Mouse (Mus musculus): ENCODE measurements around the gene Dhdh.
A peak's percentile ranks its signal among the peaks of the same experiment; 100 is the strongest.
"Not testable (repeated sequence)": the region's sequence is repeated elsewhere in the genome, so short reads cannot be mapped to it uniquely, and the experiment has no call there.

Dhdh gene

GRCm38 (mm10) chr7:45509912-45510787 is 21.5 kb upstream of the Dhdh start, which contains the start of gene Nucb1:
Gene Nucb1 (minus strand): TSS chr7:45510406.
- DNase-seq (ENCODE audit: low read depth, low spot score) = peak; percentile 92

- no peak for DNase-seq (ENCODE audit: low read depth, low spot score)
Observed at GRCm38 (mm10) chr7:45509181-45509882, 20.7 kb upstream of the Dhdh start.

GRCm38 (mm10) chr7:45508561-45508960 is 20.0 kb upstream of the Dhdh start:
- no peak for DNase-seq (ENCODE audit: low read depth, low spot score)

GRCm38 (mm10) chr7:45507583-45507982 is 19.0 kb upstream of the Dhdh start:
- DNase-seq (ENCODE audit: low read depth, low spot score) = no peak

GRCm38 (mm10) chr7:45498427-45498826 is 9.8 kb upstream of the Dhdh start:
- no peak for DNase-seq (ENCODE audit: low read depth, low spot score)

GRCm38 (mm10) chr7:45494548-45494947 is 5.9 kb upstream of the Dhdh start:
- DNase-seq (ENCODE audit: low read depth, low spot score) = no peak

- DNase-seq (ENCODE audit: low read depth, low spot score) = no peak
Observed at GRCm38 (mm10) chr7:45492951-45493350, 4.3 kb upstream of the Dhdh start.

GRCm38 (mm10) chr7:45492225-45492844 is 3.7 kb upstream of the Dhdh start:
- DNase-seq (ENCODE audit: low read depth, low spot score) = no peak

GRCm38 (mm10) chr7:45491264-45491663 is 2.7 kb upstream of the Dhdh start:
- no peak for DNase-seq (ENCODE audit: low read depth, low spot score)

GRCm38 (mm10) chr7:45490822-45491221 is 2.2 kb upstream of the Dhdh start:
- DNase-seq (ENCODE audit: low read depth, low spot score) = no peak

- DNase-seq (ENCODE audit: low read depth, low spot score) = no peak
Observed at GRCm38 (mm10) chr7:45489578-45489977, 973 bp upstream of the Dhdh start.

- no peak for DNase-seq (ENCODE audit: low read depth, low spot score)
Observed at GRCm38 (mm10) chr7:45487861-45488292, 728 bp downstream of the Dhdh start.

- no peak for DNase-seq (ENCODE audit: low read depth, low spot score)
Observed at GRCm38 (mm10) chr7:45486761-45487415, 1.7 kb downstream of the Dhdh start, which contains the start of gene Gm45808. Gene Gm45808 (minus strand): TSS chr7:45486811.

GRCm38 (mm10) chr7:45486158-45486557 is 2.4 kb downstream of the Dhdh start:
- no peak for DNase-seq (ENCODE audit: low read depth, low spot score)

- DNase-seq (ENCODE audit: low read depth, low spot score) = not testable (repeated sequence)
Observed at GRCm38 (mm10) chr7:45484985-45485384, 3.6 kb downstream of the Dhdh start.

- no peak for DNase-seq (ENCODE audit: low read depth, low spot score)
Observed at GRCm38 (mm10) chr7:45482166-45482565, 6.4 kb downstream of the Dhdh start.

- peak; percentile 90 for DNase-seq (ENCODE audit: low read depth, low spot score)
Observed at GRCm38 (mm10) chr7:45481374-45481927, 7.2 kb downstream of the Dhdh start, which contains the start of gene Tulp2. Gene Tulp2 (plus strand): TSS chr7:45481877.

- not testable (repeated sequence) for DNase-seq (ENCODE audit: low read depth, low spot score)
Observed at GRCm38 (mm10) chr7:45480310-45480709, 8.3 kb downstream of the Dhdh start.

- DNase-seq (ENCODE audit: low read depth, low spot score) = no peak
Observed at GRCm38 (mm10) chr7:45478774-45479173, 9.8 kb downstream of the Dhdh start.

GRCm38 (mm10) chr7:45477003-45477402 is 11.6 kb downstream of the Dhdh start:
- DNase-seq (ENCODE audit: low read depth, low spot score) = peak; percentile 77

GRCm38 (mm10) chr7:45476453-45476852 is 12.2 kb downstream of the Dhdh start:
- DNase-seq (ENCODE audit: low read depth, low spot score) = no peak

Measured in ES-CJ7 (cell line).